Mouse (Mus musculus) cerebellum, adult 9-10 months (tissue): ENCODE measurements around the gene Cep55.

Source experiments
- DNase-seq: peaks from one replicate; pipeline ENCODE4 v3.0.0; 2022

Cep55 gene

GRCm38 (mm10) chr19:38054720-38055192 is at the start of gene Cep55:
Gene Cep55, plus strand, starts transcription at chr19:38055011.
- DNase-seq = peak; percentile 96

GRCm38 (mm10) chr19:38011379-38011778 is 43.4 kb upstream of the Cep55 start:
- no peak for DNase-seq

- no peak for DNase-seq
Measured at GRCm38 (mm10) chr19:38014443-38014842, 40.4 kb upstream of the Cep55 start.

GRCm38 (mm10) chr19:38015180-38015872 is 39.5 kb upstream of the Cep55 start:
- DNase-seq = no peak

- no peak for DNase-seq
Measured at GRCm38 (mm10) chr19:38015873-38016254, 38.9 kb upstream of the Cep55 start.

- no peak for DNase-seq
Measured at GRCm38 (mm10) chr19:38022710-38023109, 32.1 kb upstream of the Cep55 start.

- no peak for DNase-seq
Measured at GRCm38 (mm10) chr19:38023603-38024002, 31.2 kb upstream of the Cep55 start.

GRCm38 (mm10) chr19:38025254-38026041 is 29.4 kb upstream of the Cep55 start:
- no peak for DNase-seq

DNA sequence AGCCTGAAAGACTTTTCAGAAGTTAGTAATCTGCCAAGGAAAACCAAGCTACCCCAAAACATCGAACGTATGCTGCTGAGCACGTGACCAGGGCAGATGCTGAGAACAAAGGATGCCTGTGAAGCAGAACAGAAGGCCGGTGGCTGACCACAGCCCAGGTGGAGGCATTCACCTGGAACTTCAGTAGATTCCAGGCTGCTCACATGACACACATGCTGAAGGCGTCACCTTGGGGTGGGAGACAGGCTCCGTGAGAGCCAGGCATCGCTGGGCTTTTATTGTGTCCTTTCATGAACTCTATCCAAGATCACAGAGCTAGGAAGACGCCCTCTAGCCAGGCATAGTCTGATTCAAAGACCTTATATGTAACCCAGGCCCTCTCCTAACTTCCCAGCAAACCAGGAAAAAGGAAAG is 28.6 kb upstream of the Cep55 start:
- no peak for DNase-seq

GRCm38 (mm10) chr19:38027389-38027788 is 27.4 kb upstream of the Cep55 start:
- no peak for DNase-seq

GRCm38 (mm10) chr19:38027881-38028521 is 26.8 kb upstream of the Cep55 start:
- no peak for DNase-seq

DNA sequence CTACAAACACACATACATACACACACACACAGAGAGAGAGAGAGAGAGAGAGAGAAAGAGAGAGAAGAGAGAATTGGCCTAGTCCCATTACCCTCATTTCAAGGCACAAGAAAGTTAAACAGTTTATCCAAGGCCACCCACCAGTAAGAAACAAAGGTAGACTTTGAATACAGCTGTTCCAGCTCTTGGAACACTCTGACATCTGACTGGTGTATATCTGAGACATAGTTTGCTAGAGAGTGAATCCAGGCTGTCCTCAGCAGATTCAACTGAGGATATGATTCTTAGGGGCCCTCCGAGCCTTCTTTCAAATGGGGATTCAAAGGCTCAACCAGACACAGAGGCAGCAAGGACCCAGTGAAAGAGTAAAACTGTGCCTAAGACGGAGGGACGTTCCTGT is 25.5 kb upstream of the Cep55 start:
- DNase-seq = no peak

GRCm38 (mm10) chr19:38029871-38030270 is 24.9 kb upstream of the Cep55 start:
- no peak for DNase-seq

DNA sequence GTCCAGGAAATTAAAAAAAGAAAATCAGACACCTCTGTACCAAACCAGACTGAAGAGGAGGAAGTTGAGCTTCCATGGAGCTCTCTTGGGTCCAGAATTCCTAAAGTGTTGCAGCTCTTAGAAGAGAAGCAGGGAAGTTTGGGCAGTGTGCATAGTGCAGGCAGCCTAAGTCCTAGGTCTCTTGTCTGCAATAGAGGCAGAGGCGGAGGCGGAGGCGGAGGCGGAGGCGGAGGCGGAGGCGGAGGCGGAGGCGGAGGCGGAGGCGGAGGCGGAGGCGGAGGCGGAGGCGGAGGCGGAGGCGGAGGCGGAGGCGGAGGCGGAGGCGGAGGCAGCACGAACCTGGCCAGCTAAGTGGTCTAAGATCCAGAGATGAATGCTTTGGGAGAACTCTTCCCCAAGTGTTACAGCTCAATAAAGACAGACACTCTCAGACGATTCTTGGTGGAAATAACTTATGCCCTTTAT is 24.1 kb upstream of the Cep55 start:
- DNase-seq = peak; percentile 6

DNA sequence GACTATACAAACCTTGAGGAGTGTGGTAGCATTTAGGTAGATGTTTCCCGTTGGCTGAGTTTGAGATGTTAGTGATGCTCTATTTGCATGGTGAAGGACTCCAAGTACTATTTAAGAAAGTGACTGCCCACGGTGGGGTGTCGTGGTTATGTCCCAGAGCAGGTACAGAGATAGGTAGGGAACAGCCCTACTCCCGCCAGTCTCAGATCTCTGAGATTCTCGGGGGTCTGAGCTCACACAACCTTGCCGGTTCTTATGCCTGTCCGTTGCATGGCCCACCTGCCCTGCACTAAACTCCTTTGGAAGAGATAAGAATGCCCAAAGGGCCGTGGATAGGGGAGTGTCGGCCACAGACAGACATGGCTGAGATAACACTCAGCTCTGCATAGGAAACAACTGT is 23.7 kb upstream of the Cep55 start:
- DNase-seq = no peak

DNA sequence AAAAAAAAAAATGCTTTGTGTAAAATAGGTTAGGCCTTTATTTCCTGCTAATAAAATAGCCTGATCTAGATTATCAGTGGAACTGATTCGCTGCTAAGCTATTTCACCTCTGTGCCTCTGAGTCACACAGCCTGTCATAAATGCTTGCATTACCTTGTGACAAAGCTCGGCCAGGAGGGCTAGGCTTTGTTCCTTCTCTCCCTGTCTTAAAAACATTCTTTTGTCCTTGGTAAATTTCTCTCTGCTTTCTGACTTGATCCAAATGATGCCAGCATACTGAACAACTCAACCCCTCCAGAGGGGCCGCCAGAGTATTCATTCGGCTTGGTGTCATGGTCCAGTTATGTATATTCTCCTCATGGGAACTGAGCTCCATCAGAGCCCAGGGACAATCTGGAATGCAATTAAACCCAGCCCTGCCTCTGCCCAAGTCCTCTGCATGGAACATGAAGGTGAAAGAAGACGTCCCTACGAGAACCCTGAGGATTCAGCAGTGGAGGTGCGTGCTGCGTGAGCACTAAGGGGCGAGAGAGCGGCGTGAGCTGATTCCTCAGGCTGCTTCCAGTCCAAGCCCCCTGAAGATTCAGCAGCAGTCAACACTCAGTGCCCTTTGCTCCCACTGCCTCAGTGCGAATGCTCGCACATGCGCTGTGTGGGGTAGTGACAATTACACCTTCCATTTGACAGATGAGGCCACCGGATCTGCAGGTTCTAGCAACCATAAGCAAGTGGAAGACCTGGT is 21.6 kb upstream of the Cep55 start:
- no peak for DNase-seq

DNA sequence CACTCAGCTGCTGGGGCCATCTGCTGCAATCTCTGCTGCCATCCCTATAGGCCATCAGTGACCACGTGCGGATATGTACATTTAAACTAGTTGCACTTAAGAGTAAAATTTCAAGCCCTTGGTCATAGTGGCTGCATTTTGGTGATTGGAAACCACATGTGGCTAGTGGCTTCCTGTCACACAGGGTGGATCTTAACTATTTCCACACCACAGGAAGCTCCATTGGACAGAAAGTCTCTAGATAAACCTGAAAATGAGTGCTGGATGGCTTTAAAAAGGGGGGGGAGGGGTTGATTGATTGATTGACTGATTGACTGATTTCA is 21.1 kb upstream of the Cep55 start:
- no peak for DNase-seq

- no peak for DNase-seq
Measured at GRCm38 (mm10) chr19:38034696-38035095, 20.1 kb upstream of the Cep55 start.

DNA sequence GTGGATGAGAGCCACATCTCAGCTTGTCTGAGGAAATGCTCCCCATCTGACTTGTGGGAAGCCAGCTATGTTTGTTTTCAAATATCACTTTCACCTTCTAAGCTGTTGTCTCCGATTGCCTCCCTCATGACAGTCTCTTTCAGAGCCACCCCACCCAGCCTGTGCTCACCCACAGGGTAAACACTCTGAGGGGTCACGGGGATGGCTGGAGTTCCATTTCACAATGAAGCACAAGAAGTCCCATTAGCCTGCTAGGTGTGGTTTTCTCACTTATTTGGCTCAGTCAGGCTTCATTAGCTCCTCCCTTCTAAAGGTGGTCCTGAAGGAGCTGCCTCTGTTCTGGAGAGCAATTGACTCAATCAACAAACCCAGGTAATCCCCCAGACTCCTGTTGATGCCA is 19.0 kb upstream of the Cep55 start:
- no peak for DNase-seq

DNA sequence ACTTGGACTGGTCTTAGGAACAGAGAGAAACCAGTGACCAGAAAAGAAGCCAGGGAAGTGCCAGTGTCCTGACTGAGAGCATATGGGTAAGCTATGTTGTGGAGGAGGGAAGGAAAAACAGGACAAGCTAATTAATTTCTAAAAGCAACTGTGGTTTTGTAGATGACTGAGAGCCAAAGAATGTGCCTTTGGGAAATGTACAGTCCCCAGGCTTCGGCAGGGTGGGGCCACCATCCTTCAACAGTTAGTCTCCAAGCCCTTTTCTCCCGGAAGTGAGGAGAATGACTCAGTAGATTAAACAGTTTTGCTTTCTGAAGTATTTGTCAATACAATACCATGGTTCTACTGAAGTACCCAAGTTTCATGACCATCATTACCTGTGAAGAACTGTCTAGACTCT is 16.5 kb upstream of the Cep55 start:
- no peak for DNase-seq

DNA sequence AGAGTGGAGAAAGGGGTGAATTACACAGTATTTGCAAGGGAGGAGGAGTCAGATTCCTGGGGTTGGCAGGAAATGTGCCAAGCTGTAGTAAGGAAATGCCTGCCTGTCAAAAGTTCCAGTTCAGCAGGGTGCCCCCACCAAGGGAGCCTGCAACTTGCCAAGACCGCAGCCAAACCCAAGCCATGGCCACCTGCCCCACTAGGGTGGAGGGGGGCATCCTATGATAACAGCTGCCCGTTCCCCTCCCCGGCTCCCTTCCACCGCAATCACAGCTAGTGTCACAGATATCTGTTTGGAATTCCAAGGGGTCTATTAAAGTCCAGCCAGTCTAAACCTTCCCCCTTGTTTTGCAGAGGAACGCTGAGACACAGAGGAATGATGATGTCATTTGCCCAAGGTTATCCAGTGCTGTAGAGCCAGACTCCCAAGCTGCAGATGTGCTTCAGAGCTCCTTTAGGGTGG is 12.5 kb upstream of the Cep55 start:
- DNase-seq = no peak

DNA sequence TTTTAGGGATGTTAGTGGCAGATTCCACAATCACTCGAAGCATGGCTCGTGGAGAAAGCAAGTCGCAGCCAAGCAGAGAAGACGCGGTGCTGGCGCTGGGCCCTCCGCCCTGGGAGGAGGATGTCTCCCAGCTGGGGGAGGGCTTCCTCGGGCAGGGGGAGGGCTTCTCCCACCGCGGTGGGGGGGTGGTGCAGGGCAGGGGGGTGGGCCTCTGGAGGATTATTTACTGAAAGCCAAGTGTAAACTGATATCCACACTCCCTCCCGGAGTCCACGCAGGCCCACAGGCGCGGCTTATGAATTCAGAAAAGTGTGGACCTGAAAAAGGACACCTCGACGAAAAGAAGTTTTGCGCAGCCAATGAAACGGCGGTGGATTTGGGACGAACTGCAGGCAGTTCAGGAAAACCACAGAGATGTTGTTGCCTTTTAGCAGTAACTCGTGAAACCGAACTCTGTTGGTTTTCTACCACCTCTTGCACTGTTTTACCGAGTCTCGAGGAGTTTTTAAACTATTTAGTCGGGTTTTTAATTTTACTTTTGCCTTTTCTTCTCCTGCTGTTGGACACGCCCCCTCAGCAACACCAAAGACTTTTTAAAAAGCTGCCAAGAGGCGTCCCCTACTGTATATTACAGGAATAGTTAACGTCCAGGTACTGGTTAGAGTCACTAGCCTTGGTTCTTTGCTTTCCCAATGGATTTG is 11.4 kb upstream of the Cep55 start, which contains the start of gene Myof:
Gene Myof, minus strand, starts transcription at position 297 of the 701 bp plus-strand sequence.
- no peak for DNase-seq
